Mouse (Mus musculus): ENCODE data around the gene Hs2st1. TPM values are rescaled to one million over a fixed set of nuclear protein-coding genes. Genes with fewer than 3 reads are reported as not detected.

The Hs2st1 gene
- polyA plus RNA-seq, 1 experiment = 7.8 TPM

- Histone ChIP-seq H3K36me3 (ENCODE audit: control insufficient read depth, insufficient read depth, low read length) (peaks cover 27% of the 10 kb centered on the region), H3K4me3 (ENCODE audit: control insufficient read depth, insufficient read depth, low read length) (no peak overlapping the region), H3K27me3 (ENCODE audit: control insufficient read depth, insufficient read depth, low read length) (no peaks in the 10 kb centered on the region), H3K4me1 (replicated peaks; ENCODE audit: control insufficient read depth, insufficient read depth, low read length) (peaks cover 2% of the 10 kb centered on the region; the same call in 1 of the 2 replicates), H3K27ac (ENCODE audit: control insufficient read depth, insufficient read depth, low read length) (no peak overlapping the region)
- TF ChIP-seq CTCF (IDR thresholded peaks at IDR 0.05; ENCODE audit: borderline replicate concordance, control insufficient read depth, extremely low read depth, insufficient read depth, low read length, poor library complexity) = no peak
- TF ChIP-seq POLR2A (IDR thresholded peaks at IDR 0.05; ENCODE audit: control insufficient read depth, extremely low read depth, insufficient read depth, low read length, poor library complexity) = no peak
- DNase-seq = no peak
- 86% methylated on average over 7 of the region's 7 CpGs for WGBS
These were observed 10.3 kb upstream of the Hs2st1 start for GRCm38 (mm10) chr3:144580281-144580680.

- Histone ChIP-seq H3K4me3 (ENCODE audit: control insufficient read depth, insufficient read depth, low read length) (no peak overlapping the region), H3K27ac (ENCODE audit: control insufficient read depth, insufficient read depth, low read length) (no peak overlapping the region), H3K36me3 (ENCODE audit: control insufficient read depth, insufficient read depth, low read length) (peaks cover 27% of the 10 kb centered on the region), H3K4me1 (replicated peaks; ENCODE audit: control insufficient read depth, insufficient read depth, low read length) (peaks cover 2% of the 10 kb centered on the region; the same call in 1 of the 2 replicates), H3K27me3 (ENCODE audit: control insufficient read depth, insufficient read depth, low read length) (no peaks in the 10 kb centered on the region)
- no peak for DNase-seq
- WGBS = 95% methylated on average over 5 of the region's 5 CpGs
- no peak for TF ChIP-seq POLR2A (IDR thresholded peaks at IDR 0.05; ENCODE audit: control insufficient read depth, extremely low read depth, insufficient read depth, low read length, poor library complexity)
- TF ChIP-seq CTCF (IDR thresholded peaks at IDR 0.05; ENCODE audit: borderline replicate concordance, control insufficient read depth, extremely low read depth, insufficient read depth, low read length, poor library complexity) = no peak
These were observed 9.8 kb upstream of the Hs2st1 start for GRCm38 (mm10) chr3:144579796-144580195.

GRCm38 (mm10) chr3:144578921-144579320 is 8.9 kb upstream of the Hs2st1 start:
- no peak for DNase-seq
- no peak overlapping the region for H3K27ac ChIP-seq (ENCODE audit: control insufficient read depth, insufficient read depth, low read length)

DNA sequence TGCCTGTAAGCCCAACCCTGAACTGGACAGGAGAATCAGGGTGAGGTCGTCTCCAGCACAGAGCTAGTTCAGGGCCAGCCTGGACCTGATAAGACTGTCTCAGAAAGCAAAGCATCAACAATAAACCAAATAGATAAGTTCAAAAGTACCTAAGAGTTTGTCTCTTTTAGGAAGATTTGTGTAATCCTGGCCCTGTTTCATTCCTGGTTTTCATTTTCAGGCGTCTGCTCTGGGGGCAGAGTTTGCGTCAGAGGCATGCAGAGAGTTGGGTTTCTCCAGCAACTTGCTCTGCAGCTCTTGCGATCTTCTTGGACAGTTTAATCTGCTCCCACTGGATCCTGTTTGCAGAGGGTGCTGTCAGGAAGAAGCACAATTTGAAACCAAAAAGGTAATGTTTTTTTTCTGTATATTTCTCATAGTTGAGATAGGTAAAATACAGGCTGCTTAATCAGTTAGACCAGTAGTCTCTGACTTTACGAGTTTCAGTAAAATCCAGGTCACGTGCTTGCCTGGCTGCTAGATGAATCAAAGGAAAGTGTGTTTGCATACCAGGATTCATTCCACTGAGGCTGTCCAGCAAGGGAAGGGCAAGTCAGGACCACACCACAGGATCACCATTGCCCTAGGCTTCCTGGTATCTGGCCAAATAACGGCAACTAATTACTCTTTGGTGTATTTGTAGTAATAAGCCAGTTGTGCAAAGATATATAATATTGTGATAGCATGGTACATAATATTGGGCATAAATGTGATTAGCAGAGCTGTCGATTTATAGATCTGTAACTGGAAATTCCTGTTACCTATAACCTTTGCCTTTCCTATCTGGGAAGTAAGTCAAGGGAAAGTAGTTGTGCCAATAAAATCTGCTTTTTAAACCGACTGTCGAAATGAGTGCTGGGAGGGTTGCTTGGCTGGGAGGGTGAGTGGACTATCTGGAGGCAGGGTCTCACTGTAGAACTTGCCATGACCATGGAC is 7.7 kb upstream of the Hs2st1 start:
- peaks cover 2% of the 10 kb centered on the region; the same call in 1 of the 2 replicates for H3K4me1 ChIP-seq (replicated peaks; ENCODE audit: control insufficient read depth, insufficient read depth, low read length)
- no peak overlapping the region for H3K4me3 ChIP-seq (ENCODE audit: control insufficient read depth, insufficient read depth, low read length)
- peaks cover 24% of the 10 kb centered on the region for H3K36me3 ChIP-seq (ENCODE audit: control insufficient read depth, insufficient read depth, low read length)
- WGBS = 94% methylated on average over 10 of the region's 10 CpGs
- DNase-seq = no peak
- no peak for TF ChIP-seq POLR2A (IDR thresholded peaks at IDR 0.05; ENCODE audit: control insufficient read depth, extremely low read depth, insufficient read depth, low read length, poor library complexity)
- TF ChIP-seq CTCF (IDR thresholded peaks at IDR 0.05; ENCODE audit: borderline replicate concordance, control insufficient read depth, extremely low read depth, insufficient read depth, low read length, poor library complexity) = no peak
- H3K27me3 ChIP-seq (ENCODE audit: control insufficient read depth, insufficient read depth, low read length) = no peaks in the 10 kb centered on the region
- H3K27ac ChIP-seq (ENCODE audit: control insufficient read depth, insufficient read depth, low read length) = no peak overlapping the region

More at GRCm38 (mm10) chr3:144578921-144579320, 8.9 kb upstream of the Hs2st1 start:
- peaks cover 2% of the 10 kb centered on the region; the same call in 1 of the 2 replicates for H3K4me1 ChIP-seq (replicated peaks; ENCODE audit: control insufficient read depth, insufficient read depth, low read length)
- no peak for TF ChIP-seq CTCF (IDR thresholded peaks at IDR 0.05; ENCODE audit: borderline replicate concordance, control insufficient read depth, extremely low read depth, insufficient read depth, low read length, poor library complexity)
- no peak for TF ChIP-seq POLR2A (IDR thresholded peaks at IDR 0.05; ENCODE audit: control insufficient read depth, extremely low read depth, insufficient read depth, low read length, poor library complexity)
- no peak overlapping the region for H3K4me3 ChIP-seq (ENCODE audit: control insufficient read depth, insufficient read depth, low read length)
- no peaks in the 10 kb centered on the region for H3K27me3 ChIP-seq (ENCODE audit: control insufficient read depth, insufficient read depth, low read length)
- WGBS = 97% methylated on average over 4 of the region's 4 CpGs
- H3K36me3 ChIP-seq (ENCODE audit: control insufficient read depth, insufficient read depth, low read length) = peaks cover 27% of the 10 kb centered on the region

DNA sequence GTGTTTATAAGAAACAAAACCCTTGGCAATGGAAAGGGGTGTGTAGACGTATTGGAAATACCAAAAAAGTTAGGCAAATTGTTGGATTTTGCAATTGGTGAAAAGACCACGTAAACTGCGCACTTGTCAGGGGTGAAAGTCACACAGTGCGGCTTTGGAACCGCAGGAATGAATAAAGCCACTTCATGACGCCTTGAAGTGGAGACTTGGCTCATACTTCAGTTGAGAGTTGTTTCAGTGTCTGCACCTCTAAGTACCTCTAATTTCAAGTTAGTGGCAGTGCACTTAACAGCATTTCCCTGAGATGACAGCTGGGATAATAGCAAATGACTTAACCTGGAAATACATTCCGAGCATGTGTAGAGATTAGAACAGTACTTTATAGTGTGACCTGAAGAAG is 4.3 kb upstream of the Hs2st1 start:
- Histone ChIP-seq H3K27me3 (ENCODE audit: control insufficient read depth, insufficient read depth, low read length) (no peaks in the 10 kb centered on the region), H3K4me3 (ENCODE audit: control insufficient read depth, insufficient read depth, low read length) (no peak overlapping the region), H3K36me3 (ENCODE audit: control insufficient read depth, insufficient read depth, low read length) (peaks cover 18% of the 10 kb centered on the region), H3K4me1 (replicated peaks; ENCODE audit: control insufficient read depth, insufficient read depth, low read length) (peaks cover 2% of the 10 kb centered on the region; the same call in 1 of the 2 replicates), H3K27ac (ENCODE audit: control insufficient read depth, insufficient read depth, low read length) (no peak overlapping the region)
- 95% methylated on average over 7 of the region's 7 CpGs for WGBS
- no peak for TF ChIP-seq CTCF (IDR thresholded peaks at IDR 0.05; ENCODE audit: borderline replicate concordance, control insufficient read depth, extremely low read depth, insufficient read depth, low read length, poor library complexity)
- TF ChIP-seq POLR2A (IDR thresholded peaks at IDR 0.05; ENCODE audit: control insufficient read depth, extremely low read depth, insufficient read depth, low read length, poor library complexity) = no peak
- DNase-seq = no peak

DNA sequence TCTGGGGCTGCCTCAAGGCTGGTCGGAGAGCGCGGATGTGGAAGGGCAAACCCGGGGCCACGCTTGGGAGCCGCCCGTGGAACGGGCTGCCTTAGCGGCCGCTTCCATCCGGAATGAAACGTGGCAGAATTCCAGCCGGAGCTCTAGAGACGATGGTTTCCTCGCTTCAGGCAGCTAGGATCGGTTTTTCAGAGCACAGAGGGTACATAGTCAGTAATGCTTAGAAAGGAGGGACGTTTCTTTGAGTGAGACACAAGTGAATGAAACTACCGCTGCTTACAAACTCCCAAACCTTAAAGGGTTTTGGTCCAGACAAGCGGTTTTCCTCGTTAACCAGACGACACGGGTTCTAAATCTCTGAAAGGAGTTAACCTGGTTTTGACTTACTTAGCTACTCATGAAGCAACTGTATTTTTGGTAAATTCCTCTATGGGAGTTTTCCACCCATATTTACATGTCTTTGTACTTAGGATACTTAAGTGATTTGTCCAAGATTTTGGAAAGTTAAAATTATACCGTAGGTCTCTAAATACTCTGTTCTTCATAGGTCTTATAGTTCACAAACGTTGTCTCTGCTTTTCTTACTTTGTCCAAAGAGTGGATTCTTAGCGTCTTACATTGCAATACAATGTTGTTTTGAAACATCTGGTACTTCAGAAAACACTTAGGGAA is 971 bp upstream of the Hs2st1 start:
- 2% methylated on average over 25 of the region's 25 CpGs for WGBS
- TF ChIP-seq POLR2A (IDR thresholded peaks at IDR 0.05; ENCODE audit: control insufficient read depth, extremely low read depth, insufficient read depth, low read length, poor library complexity) = no peak
- no peak for TF ChIP-seq CTCF (IDR thresholded peaks at IDR 0.05; ENCODE audit: borderline replicate concordance, control insufficient read depth, extremely low read depth, insufficient read depth, low read length, poor library complexity)
- peak overlapping the region; percentile 91 for H3K4me3 ChIP-seq (ENCODE audit: control insufficient read depth, insufficient read depth, low read length)
- no peak for DNase-seq
- no peaks in the 10 kb centered on the region for H3K27me3 ChIP-seq (ENCODE audit: control insufficient read depth, insufficient read depth, low read length)
- peaks cover 8% of the 10 kb centered on the region for H3K4me1 ChIP-seq (replicated peaks; ENCODE audit: control insufficient read depth, insufficient read depth, low read length)
- H3K36me3 ChIP-seq (ENCODE audit: control insufficient read depth, insufficient read depth, low read length) = no peaks in the 10 kb centered on the region
- peak overlapping the region; percentile 68 for H3K27ac ChIP-seq (ENCODE audit: control insufficient read depth, insufficient read depth, low read length)
